Mouse (Mus musculus) lung, postnatal 0 days (tissue): ENCODE measurements around the gene Unc119. TPM values are rescaled to one million over a fixed set of nuclear protein-coding genes. Genes with fewer than 3 reads are reported as not detected.

Source experiments
- ATAC-seq: fragments of 200-750 bp; cut with Nextera tagmentation; 2 replicates; pipeline ENCODE4 v1.8.0; 2017; ENCODE audit warnings: moderate library complexity
- DNase-seq: peaks from one replicate; pipeline ENCODE4 v3.0.0-alpha.2; 2016; ENCODE audit warnings: low spot score
- H3K27ac ChIP-seq: fragments of 300-500 bp; sonication (generic); 2 replicates; pipeline ENCODE4 v1.5.1; 2014; ENCODE audit warnings: antibody characterized with exemption, mild to moderate bottlenecking, low read length, mixed read lengths
- H3K27me3 ChIP-seq: fragments of 300-500 bp; sonication (generic); replicated peaks from 2 replicates; pipeline ENCODE4 v1.6.1; 2014; ENCODE audit warnings: low read length, mixed read lengths; ENCODE audit not compliant: insufficient read depth
- H3K36me3 ChIP-seq: fragments of 300-500 bp; sonication (generic); 2 replicates; pipeline ENCODE4 v1.6.1; 2014; ENCODE audit warnings: low read length, mixed read lengths; ENCODE audit not compliant: insufficient read depth
- H3K4me1 ChIP-seq: fragments of 300-500 bp; sonication (generic); 2 replicates; pipeline ENCODE4 v1.6.1; 2014; ENCODE audit warnings: antibody characterized with exemption, low read depth, low read length, mixed read lengths; ENCODE audit not compliant: insufficient read depth
- H3K4me2 ChIP-seq: fragments of 300-500 bp; sonication (generic); replicated peaks from 2 replicates; pipeline ENCODE4 v1.6.1; 2014; ENCODE audit warnings: low read depth, mild to moderate bottlenecking, low read length, moderate library complexity, mixed read lengths
- H3K4me3 ChIP-seq: fragments of 300-500 bp; sonication (generic); 2 replicates; pipeline ENCODE4 v1.5.1; 2014; ENCODE audit warnings: low read depth, low read length
- H3K9ac ChIP-seq: fragments of 300-500 bp; sonication (generic); replicated peaks from 2 replicates; pipeline ENCODE4 v1.6.1; 2014; ENCODE audit warnings: low read depth, mild to moderate bottlenecking
- H3K9me3 ChIP-seq: fragments of 300-500 bp; sonication (generic); 2 replicates; pipeline ENCODE4 v1.6.1; 2016; ENCODE audit warnings: low read length, mixed read lengths
- CTCF ChIP-seq: IDR thresholded peaks from 2 replicates; pipeline ENCODE4 v1.5.1; 2016; ENCODE audit warnings: antibody characterized with exemption, mild to moderate bottlenecking
- EP300 ChIP-seq: IDR thresholded peaks from 2 replicates; pipeline ENCODE4 v1.6.1; 2016; ENCODE audit warnings: antibody characterized with exemption, mild to moderate bottlenecking, control low read depth
- WGBS: fragments of 180-500 bp; shearing (Covaris S2); extraction: QIAGEN DNeasy Blood & Tissue Kit; methylation state at CpG from one replicate; pipeline ENCODE4 v1.1.7; 2014; 5-methylcytosine and 5-hydroxymethylcytosine counted together
- polyA plus RNA-seq: library from polyadenylated mRNA; unstranded; fragments of >200 nt; fragmentation: Nextera tagmentation; extraction: Ambion mirVana; gene quantifications from 2 replicates; pipeline ENCODE4 v1.2.1, GENCODE M21; 2015

Unc119 gene
- polyA plus RNA-seq, 1 experiment from 2014 or later, result 37.5 TPM

GRCm38 (mm10) chr11:78377549-78378159 lies 34.4 kb downstream of the Unc119 start:
- Histone ChIP-seq H3K27ac (no peak overlapping the region), H3K9ac (no peak overlapping the region), H3K9me3 (no peaks in the 10 kb centered on the region), H3K27me3 (no peaks in the 10 kb centered on the region), H3K4me3 (no peak overlapping the region), H3K4me2 (no peak overlapping the region), H3K4me1 (no peaks in the 10 kb centered on the region), H3K36me3 (no peaks in the 10 kb centered on the region)
- ATAC-seq (peak; percentile 74), DNase-seq (peak; percentile 47)
- no peak for TF ChIP-seq CTCF
- TF ChIP-seq EP300, result no peak
- 35% methylated on average over 10 of the region's 12 CpGs for WGBS

GRCm38 (mm10) chr11:78380351-78380750 lies 37.1 kb downstream of the Unc119 start:
- Histone ChIP-seq H3K27me3 (no peaks in the 10 kb centered on the region), H3K4me3 (no peak overlapping the region), H3K36me3 (no peaks in the 10 kb centered on the region), H3K4me2 (no peak overlapping the region), H3K9me3 (no peaks in the 10 kb centered on the region), H3K4me1 (no peaks in the 10 kb centered on the region), H3K27ac (no peak overlapping the region), H3K9ac (no peak overlapping the region)
- WGBS, result 65% methylated on average over 4 of the region's 4 CpGs
- no peak for DNase-seq
- no peak for ATAC-seq
- TF ChIP-seq CTCF (no peak), EP300 (no peak)

GRCm38 (mm10) chr11:78380996-78381395 lies 37.7 kb downstream of the Unc119 start:
- Histone ChIP-seq H3K36me3 (no peaks in the 10 kb centered on the region), H3K27ac (no peak overlapping the region), H3K4me3 (no peak overlapping the region), H3K4me1 (no peaks in the 10 kb centered on the region), H3K9ac (no peak overlapping the region), H3K9me3 (no peaks in the 10 kb centered on the region), H3K27me3 (no peaks in the 10 kb centered on the region), H3K4me2 (no peak overlapping the region)
- DNase-seq, result no peak
- no peak for ATAC-seq
- 67% methylated on average over 3 of the region's 3 CpGs for WGBS
- no peak for TF ChIP-seq CTCF
- no peak for TF ChIP-seq EP300

GRCm38 (mm10) chr11:78382286-78382685 lies 39.0 kb downstream of the Unc119 start:
- Histone ChIP-seq H3K4me2 (no peak overlapping the region), H3K4me1 (no peaks in the 10 kb centered on the region), H3K9me3 (no peaks in the 10 kb centered on the region), H3K27ac (no peak overlapping the region), H3K4me3 (no peak overlapping the region), H3K27me3 (no peaks in the 10 kb centered on the region), H3K9ac (no peak overlapping the region), H3K36me3 (no peaks in the 10 kb centered on the region)
- no peak for ATAC-seq
- TF ChIP-seq CTCF (no peak), EP300 (no peak)
- DNase-seq, result no peak
- 81% methylated on average over 7 of the region's 7 CpGs for WGBS

- H3K4me1 ChIP-seq, result no peaks in the 10 kb centered on the region
- no peak overlapping the region for H3K9ac ChIP-seq
- no peak overlapping the region for H3K4me2 ChIP-seq
- no peak overlapping the region for H3K27ac ChIP-seq
- DNase-seq, result no peak
- no peaks in the 10 kb centered on the region for H3K36me3 ChIP-seq
- H3K9me3 ChIP-seq, result no peaks in the 10 kb centered on the region
- no peak overlapping the region for H3K4me3 ChIP-seq
- TF ChIP-seq EP300, result no peak
- TF ChIP-seq CTCF, result no peak
- no peak for ATAC-seq
- WGBS, result 31% methylated on average over 5 of the region's 5 CpGs
- no peaks in the 10 kb centered on the region for H3K27me3 ChIP-seq
Observed at GRCm38 (mm10) chr11:78382701-78383100, 39.4 kb downstream of the Unc119 start.

- Histone ChIP-seq H3K4me1 (no peaks in the 10 kb centered on the region), H3K9me3 (no peaks in the 10 kb centered on the region), H3K9ac (no peak overlapping the region), H3K27ac (no peak overlapping the region), H3K36me3 (no peaks in the 10 kb centered on the region), H3K4me2 (no peak overlapping the region), H3K27me3 (no peaks in the 10 kb centered on the region), H3K4me3 (no peak overlapping the region)
- TF ChIP-seq EP300 (no peak), CTCF (no peak)
- WGBS, result 85% methylated on average over 10 of the region's 10 CpGs
- DNase-seq (no peak), ATAC-seq (no peak)
Observed at GRCm38 (mm10) chr11:78385776-78386175, 42.5 kb downstream of the Unc119 start.

- Histone ChIP-seq H3K27me3 (no peaks in the 10 kb centered on the region), H3K9me3 (no peaks in the 10 kb centered on the region), H3K9ac (no peak within 1 kb of the TSS), H3K4me2 (no peak within 1 kb of the TSS), H3K36me3 (no peaks in the 10 kb centered on the region), H3K4me3 (no peak within 1 kb of the TSS), H3K4me1 (no peaks in the 10 kb centered on the region), H3K27ac (no peak within 1 kb of the TSS)
- no peak for ATAC-seq
- 70% methylated on average over 11 of the region's 14 CpGs for WGBS
- no peak for DNase-seq
- TF ChIP-seq CTCF, result no peak
- TF ChIP-seq EP300, result no peak
Observed at GRCm38 (mm10) chr11:78386508-78387043, 43.3 kb downstream of the Unc119 start, which contains the start of gene Foxn1. Gene Foxn1 (minus strand): TSS chr11:78386558.
